Mouse (Mus musculus) left cerebral cortex, adult 8-10 months (tissue): ENCODE results near the gene Ppp1r18. TPM values are rescaled to one million over a fixed set of nuclear protein-coding genes. Genes with fewer than 3 reads are reported as not detected.
A peak's percentile ranks its signal among the peaks of the same experiment; 100 is the strongest.

Source experiments
- DNase-seq, 2 experiments: peaks; one replicate each; pipeline ENCODE4 v3.0.0; 2022; ENCODE audit warnings: low spot score in 2 of 2
- total RNA-seq, 4 experiments: library from RNA; stranded (reverse); gene quantifications; 2 replicates each; pipeline ENCODE4 v1.2.4; 2022

Ppp1r18 gene
- total RNA-seq = 10 to 100 TPM in 2 of 4 experiments, 1 to 10 TPM in 2; 9.1 to 15.0 (median 10.9) TPM

GRCm38 (mm10) chr17:35865481-35866280, at the start of gene Ppp1r18:
Ppp1r18 (plus strand) TSS chr17:35865593.
- DNase-seq = no peak

GRCm38 (mm10) chr17:35815836-35816235, 49.6 kb upstream of the Ppp1r18 start:
- no peak for DNase-seq

GRCm38 (mm10) chr17:35816686-35817085, 48.7 kb upstream of the Ppp1r18 start:
- no peak for DNase-seq

- DNase-seq = no peak
Observed at GRCm38 (mm10) chr17:35817226-35817625, 48.2 kb upstream of the Ppp1r18 start.

- no peak for DNase-seq
Observed at GRCm38 (mm10) chr17:35820111-35820510, 45.3 kb upstream of the Ppp1r18 start.

- DNase-seq = peak in 1 of 2 experiments; percentile 47
Observed at GRCm38 (mm10) chr17:35821439-35822430, 43.7 kb upstream of the Ppp1r18 start, which contains the start of gene Ier3. Ier3 (plus strand) TSS chr17:35821684.

- DNase-seq = no peak
Observed at GRCm38 (mm10) chr17:35822564-35822963, 42.8 kb upstream of the Ppp1r18 start.

GRCm38 (mm10) chr17:35822964-35823937, 42.1 kb upstream of the Ppp1r18 start, which contains the start of gene Flot1:
Flot1 (plus strand) TSS chr17:35823230.
- peak; percentile 57 to 75 for DNase-seq

GRCm38 (mm10) chr17:35824402-35824801, 41.0 kb upstream of the Ppp1r18 start:
- no peak for DNase-seq

GRCm38 (mm10) chr17:35825109-35825850, 40.1 kb upstream of the Ppp1r18 start:
- DNase-seq = no peak

- peak in 1 of 2 experiments; percentile 75 for DNase-seq
Observed at GRCm38 (mm10) chr17:35829737-35830136, 35.7 kb upstream of the Ppp1r18 start.

- no peak for DNase-seq
Observed at GRCm38 (mm10) chr17:35832400-35833238, 32.8 kb upstream of the Ppp1r18 start.

GRCm38 (mm10) chr17:35833239-35833751, 32.1 kb upstream of the Ppp1r18 start:
- DNase-seq = no peak

- DNase-seq = no peak
Observed at GRCm38 (mm10) chr17:35833894-35834293, 31.5 kb upstream of the Ppp1r18 start.

GRCm38 (mm10) chr17:35834696-35835422, 30.5 kb upstream of the Ppp1r18 start:
- peak in 1 of 2 experiments; percentile 40 for DNase-seq

GRCm38 (mm10) chr17:35835424-35836140, 29.8 kb upstream of the Ppp1r18 start:
- no peak for DNase-seq
